Mouse (Mus musculus): ENCODE data around the gene Zfp217.
A peak's percentile ranks its signal among the peaks of the same experiment; 100 is the strongest.

Gene Zfp217

GRCm38 (mm10) chr2:170134026-170134690 lies 13.7 kb downstream of the Zfp217 start:
- no peak for DNase-seq (ENCODE audit: low read depth in 2 of 2, low spot score in 2 of 2)

DNA sequence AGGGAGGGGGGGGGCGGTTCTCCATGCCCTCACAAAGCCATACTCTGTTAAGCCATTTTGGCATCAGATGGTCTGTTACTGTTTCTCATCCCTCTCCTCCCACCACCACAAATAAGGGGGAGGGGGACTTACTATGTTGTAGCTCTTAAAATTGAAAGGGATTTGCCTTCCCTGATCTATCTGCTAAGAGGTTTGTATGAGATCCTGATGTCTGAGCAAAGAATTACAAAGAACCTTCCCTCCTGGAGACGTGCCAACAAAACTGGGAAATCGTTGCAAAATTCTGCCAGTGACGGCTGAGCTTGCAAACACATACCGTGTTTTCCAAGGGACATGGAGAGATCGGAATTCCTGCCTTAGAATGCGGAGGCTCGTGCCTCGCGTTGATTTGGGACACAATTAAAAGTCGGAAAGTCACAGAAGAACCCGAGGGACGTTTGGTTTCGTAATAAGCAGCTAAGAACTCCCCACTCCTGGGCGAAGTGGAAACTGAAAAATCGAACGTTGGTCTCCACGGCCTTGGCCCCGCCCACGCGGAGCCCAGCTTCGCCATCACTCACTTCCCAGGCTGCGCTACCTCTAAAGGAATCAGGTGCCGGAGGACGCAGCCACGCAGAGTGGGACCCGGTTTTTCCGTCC lies 14.7 kb downstream of the Zfp217 start:
- DNase-seq (ENCODE audit: low read depth in 2 of 2, low spot score in 2 of 2) = no peak

- DNase-seq (ENCODE audit: low read depth in 2 of 2, low spot score in 2 of 2) = no peak
Observed at GRCm38 (mm10) chr2:170132716-170133092, 15.2 kb downstream of the Zfp217 start.

- DNase-seq (ENCODE audit: low read depth in 2 of 2, low spot score in 2 of 2) = no peak
Observed at GRCm38 (mm10) chr2:170131981-170132460, 15.9 kb downstream of the Zfp217 start.

GRCm38 (mm10) chr2:170130780-170131645 lies 16.9 kb downstream of the Zfp217 start:
- peak; percentile 72 to 75 for DNase-seq (ENCODE audit: low read depth in 2 of 2, low spot score in 2 of 2)

DNA sequence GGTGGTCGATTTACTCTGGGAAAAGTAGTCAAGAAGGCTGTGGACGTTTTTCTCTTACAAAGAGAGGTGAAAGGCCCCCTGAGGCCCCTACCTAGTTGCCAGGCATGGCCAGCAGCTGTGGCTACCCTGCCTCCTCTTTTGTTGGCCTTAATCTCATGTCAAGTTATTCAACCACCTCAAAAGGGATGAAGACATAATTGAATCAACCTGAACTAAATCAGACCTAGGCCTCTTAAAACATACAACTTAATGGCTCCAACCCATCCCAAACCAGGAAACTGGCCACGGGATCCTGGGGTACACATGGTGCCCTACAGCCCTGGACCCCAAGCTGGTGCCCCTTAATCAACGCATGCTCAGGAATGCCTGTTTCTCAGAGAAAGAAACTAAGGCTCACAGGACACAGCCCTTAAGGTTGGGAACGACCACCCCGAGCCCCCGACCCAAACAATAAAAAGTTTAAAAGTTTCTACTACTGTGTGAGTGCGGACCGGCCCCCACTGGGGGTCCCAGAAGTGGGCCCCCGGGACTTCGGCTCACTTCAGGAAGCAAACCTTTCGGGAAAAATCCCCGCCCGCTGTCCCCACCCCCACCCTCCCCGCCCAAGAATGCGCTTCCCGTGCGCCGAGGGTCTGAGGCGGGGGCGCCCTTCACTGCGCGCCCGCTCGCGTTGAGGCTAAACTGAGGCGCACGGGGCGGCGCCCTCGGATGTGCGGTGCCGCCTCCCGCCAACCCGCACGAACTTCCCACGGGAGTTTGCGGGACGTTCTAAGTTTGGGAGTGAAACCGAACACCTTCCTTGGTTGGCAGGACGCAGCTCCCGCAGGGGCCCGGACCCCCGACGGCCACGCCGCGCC lies 17.8 kb downstream of the Zfp217 start:
- no peak for DNase-seq (ENCODE audit: low read depth in 2 of 2, low spot score in 2 of 2)

DNA sequence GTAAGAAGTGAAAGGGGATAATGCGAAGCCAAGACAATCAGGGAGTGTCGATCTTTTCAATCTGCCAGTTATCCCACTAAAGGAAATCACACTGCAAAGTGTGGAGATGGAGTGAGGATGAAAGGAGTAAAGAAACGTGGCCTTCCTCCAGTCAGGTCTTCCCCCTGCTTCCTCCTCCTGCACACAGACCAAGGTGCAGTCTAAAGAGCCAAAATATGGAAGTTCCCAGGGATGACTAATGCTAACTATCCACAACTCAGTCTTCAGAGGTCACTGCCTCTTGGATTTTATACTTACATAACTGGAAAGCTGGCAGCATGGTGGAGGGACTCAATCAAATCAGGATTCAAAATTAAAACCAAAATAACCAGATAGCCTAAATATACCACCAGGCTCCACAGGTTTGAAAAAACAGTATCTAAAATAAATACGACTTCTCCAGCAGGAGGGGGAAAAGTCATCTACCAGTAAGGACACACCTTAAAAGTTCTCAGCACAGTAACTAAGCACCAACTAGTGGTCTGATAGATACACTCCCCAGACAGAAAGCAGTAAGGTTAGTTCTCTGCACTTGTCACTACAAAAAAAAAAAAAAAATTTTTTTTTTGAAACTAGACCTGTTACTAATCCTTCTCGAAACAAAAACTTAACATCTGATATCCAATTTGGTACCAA lies 18.5 kb downstream of the Zfp217 start:
- DNase-seq (ENCODE audit: low read depth in 2 of 2, low spot score in 2 of 2) = no peak

GRCm38 (mm10) chr2:170128461-170129247 lies 19.2 kb downstream of the Zfp217 start:
- DNase-seq (ENCODE audit: low read depth in 2 of 2, low spot score in 2 of 2) = no peak

DNA sequence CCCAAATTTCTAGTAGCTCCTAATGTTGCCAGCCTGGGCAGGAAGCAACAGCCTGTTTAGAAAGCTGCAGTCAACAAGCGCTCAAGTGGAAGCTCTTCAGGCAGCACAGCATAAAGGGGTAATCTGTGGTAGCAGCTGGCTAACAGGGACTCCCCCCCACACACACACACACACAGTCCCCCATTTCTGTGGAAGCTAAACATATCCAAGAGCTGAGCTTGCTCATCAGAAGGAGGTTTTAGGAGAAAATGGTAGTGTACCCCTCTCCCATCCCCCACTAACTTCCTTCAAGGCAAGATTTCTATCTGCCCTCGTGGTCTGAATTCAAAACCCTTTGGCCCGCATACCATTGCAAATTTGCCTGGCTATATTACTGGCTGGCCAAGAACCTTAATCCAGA lies 20.4 kb downstream of the Zfp217 start:
- DNase-seq (ENCODE audit: low read depth in 2 of 2, low spot score in 2 of 2) = no peak

DNA sequence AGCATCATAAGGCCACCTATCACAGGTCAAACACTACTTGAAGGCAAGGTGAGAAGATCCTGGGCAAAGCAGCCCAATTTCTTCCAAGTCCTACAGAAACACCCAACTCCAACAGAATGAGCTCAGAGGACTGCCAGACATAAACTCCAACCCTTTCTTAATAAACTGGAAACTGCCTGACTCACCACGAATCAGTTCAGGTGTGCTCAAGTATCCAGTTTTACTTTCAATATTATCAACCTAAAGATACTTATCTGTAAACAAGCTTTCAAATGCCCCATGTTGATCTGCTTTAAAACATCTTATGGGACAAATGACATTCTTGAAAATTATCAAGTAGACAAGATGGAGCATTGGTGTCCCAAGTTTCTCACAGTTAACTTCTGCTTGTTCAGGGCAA lies 21.6 kb downstream of the Zfp217 start:
- no peak for DNase-seq (ENCODE audit: low read depth in 2 of 2, low spot score in 2 of 2)

GRCm38 (mm10) chr2:170122197-170122596 lies 25.7 kb downstream of the Zfp217 start:
- no peak for DNase-seq (ENCODE audit: low read depth in 2 of 2, low spot score in 2 of 2)

DNA sequence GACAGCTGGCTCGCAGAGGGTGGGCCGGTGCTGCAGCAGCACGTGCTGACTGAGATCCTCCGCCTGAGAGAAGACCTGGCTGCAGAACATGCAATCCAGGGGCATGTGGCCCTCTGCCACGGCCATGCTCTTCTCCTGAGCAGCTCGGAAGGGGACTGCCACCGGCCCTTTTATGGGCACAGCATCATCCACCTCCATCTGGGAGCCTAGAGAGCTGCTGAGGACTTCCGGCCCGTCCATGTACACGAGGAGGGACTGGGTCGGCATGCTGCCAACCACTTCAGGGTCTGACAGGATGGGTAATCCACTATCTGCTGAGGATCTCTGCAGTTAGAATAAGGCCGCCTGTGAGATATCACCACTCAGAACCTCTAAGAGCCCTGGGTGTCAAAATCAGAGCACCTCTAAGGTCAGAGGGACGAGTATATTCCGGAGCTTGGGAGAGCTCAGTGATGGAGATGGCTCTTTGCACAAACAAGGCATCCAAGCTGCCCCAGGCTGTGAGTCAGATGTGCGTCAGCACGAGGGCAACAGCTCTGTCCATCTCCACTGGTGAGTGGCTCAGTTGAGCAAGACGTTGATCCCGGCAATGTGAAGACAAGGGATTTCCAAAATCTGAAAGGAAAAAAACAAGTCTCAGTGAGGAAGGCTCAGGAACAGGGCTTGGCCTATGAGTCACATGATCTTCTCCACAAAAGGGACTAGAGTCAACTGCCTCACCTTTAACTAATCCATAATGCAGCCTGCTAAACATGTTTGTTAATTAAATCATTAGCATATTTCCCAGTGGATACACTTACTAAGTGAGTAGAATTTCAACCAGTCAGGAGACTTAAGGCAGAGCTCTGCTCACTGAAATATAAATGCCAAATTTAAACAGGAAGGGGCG lies 27.5 kb downstream of the Zfp217 start:
- DNase-seq (ENCODE audit: low read depth in 2 of 2, low spot score in 2 of 2) = no peak

- peak; percentile 56 to 80 for DNase-seq (ENCODE audit: low read depth in 2 of 2, low spot score in 2 of 2)
Observed at GRCm38 (mm10) chr2:170116704-170117281, 31.1 kb downstream of the Zfp217 start.

GRCm38 (mm10) chr2:170110306-170110705 lies 37.6 kb downstream of the Zfp217 start:
- no peak for DNase-seq (ENCODE audit: low read depth in 2 of 2, low spot score in 2 of 2)

GRCm38 (mm10) chr2:170109528-170109927 lies 38.4 kb downstream of the Zfp217 start:
- no peak for DNase-seq (ENCODE audit: low read depth in 2 of 2, low spot score in 2 of 2)

DNA sequence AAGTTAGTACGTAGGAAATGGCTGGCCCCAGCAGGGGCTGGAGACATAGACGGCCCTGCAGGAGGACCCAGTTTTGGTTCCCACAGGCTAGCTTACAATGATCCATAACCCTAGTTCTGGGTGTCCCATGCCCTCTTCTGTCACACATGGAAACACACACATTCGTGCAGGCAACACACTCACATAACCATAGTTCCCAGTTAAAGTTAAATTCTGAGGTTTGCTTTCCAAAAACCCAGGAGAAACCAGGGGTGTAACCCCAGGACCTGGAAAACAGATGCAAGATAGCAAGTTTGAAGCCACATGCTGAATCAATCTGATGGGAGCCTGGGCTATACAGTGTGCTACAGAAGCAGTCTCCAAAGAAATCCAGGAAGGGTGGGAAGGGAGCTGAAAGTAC lies 40.1 kb downstream of the Zfp217 start:
- no peak for DNase-seq (ENCODE audit: low read depth in 2 of 2, low spot score in 2 of 2)

- DNase-seq (ENCODE audit: low read depth in 2 of 2, low spot score in 2 of 2) = no peak
Observed at GRCm38 (mm10) chr2:170106000-170106399, 41.9 kb downstream of the Zfp217 start.

- peak in 1 of 2 experiments; percentile 28 for DNase-seq (ENCODE audit: low read depth in 2 of 2, low spot score in 2 of 2)
Observed at GRCm38 (mm10) chr2:170104396-170104795, 43.5 kb downstream of the Zfp217 start.

All from CD8-positive naive resting alpha-beta T cell, adult 2 months (primary cell).